Mouse (Mus musculus) c-Kit-positive CD71-negative TER-119-negative erythroid progenitor cells, embryonic 14.5 days (primary cell): ENCODE data around the gene Nrg4.
"Not testable (repeated sequence)": the region's sequence is repeated elsewhere in the genome, so short reads cannot be mapped to it uniquely, and the experiment has no call there.

Experiments
- DNase-seq: peaks from one replicate; pipeline ENCODE4 v3.0.0-alpha.2; 2013; ENCODE audit warnings: low read depth

Gene Nrg4

GRCm38 (mm10) chr9:55250595-55251247, 75.9 kb downstream of the Nrg4 start:
- DNase-seq, result no peak

- no peak for DNase-seq
These were observed 78.2 kb downstream of the Nrg4 start for GRCm38 (mm10) chr9:55248465-55248864.

GRCm38 (mm10) chr9:55246918-55247317, 79.7 kb downstream of the Nrg4 start:
- DNase-seq, result no peak

GRCm38 (mm10) chr9:55246440-55246839, 80.2 kb downstream of the Nrg4 start:
- DNase-seq, result no peak

- not testable (repeated sequence) for DNase-seq
These were observed 81.4 kb downstream of the Nrg4 start for GRCm38 (mm10) chr9:55245057-55245750.

- DNase-seq, result no peak
These were observed 82.6 kb downstream of the Nrg4 start for GRCm38 (mm10) chr9:55244079-55244478.

- no peak for DNase-seq
These were observed 83.4 kb downstream of the Nrg4 start for GRCm38 (mm10) chr9:55243280-55243679.

- peak; percentile 33 for DNase-seq
These were observed 84.6 kb downstream of the Nrg4 start for GRCm38 (mm10) chr9:55241863-55242685.

GRCm38 (mm10) chr9:55240852-55241251, 85.8 kb downstream of the Nrg4 start:
- no peak for DNase-seq

GRCm38 (mm10) chr9:55236235-55237165, 90.1 kb downstream of the Nrg4 start:
- DNase-seq, result no peak

GRCm38 (mm10) chr9:55233076-55233475, 93.6 kb downstream of the Nrg4 start:
- DNase-seq, result not testable (repeated sequence)

- DNase-seq, result no peak
These were observed 94.1 kb downstream of the Nrg4 start for GRCm38 (mm10) chr9:55232586-55232985.

- DNase-seq, result no peak
These were observed 94.5 kb downstream of the Nrg4 start for GRCm38 (mm10) chr9:55232110-55232509.

- no peak for DNase-seq
These were observed 95.1 kb downstream of the Nrg4 start for GRCm38 (mm10) chr9:55231544-55231943.

- DNase-seq, result no peak
These were observed 97.6 kb downstream of the Nrg4 start for GRCm38 (mm10) chr9:55229010-55229409.

GRCm38 (mm10) chr9:55228149-55228548, 98.5 kb downstream of the Nrg4 start:
- no peak for DNase-seq

- no peak for DNase-seq
These were observed 100.4 kb downstream of the Nrg4 start for GRCm38 (mm10) chr9:55226251-55226650.

GRCm38 (mm10) chr9:55225165-55225737, 101.4 kb downstream of the Nrg4 start:
- no peak for DNase-seq

GRCm38 (mm10) chr9:55217381-55217780, 109.3 kb downstream of the Nrg4 start:
- DNase-seq, result no peak

- no peak for DNase-seq
These were observed 110.6 kb downstream of the Nrg4 start for GRCm38 (mm10) chr9:55216078-55216477.

GRCm38 (mm10) chr9:55215648-55216047, 111.0 kb downstream of the Nrg4 start:
- DNase-seq, result no peak
